Mouse (Mus musculus): ENCODE results near the gene Tekt5.

DNA sequence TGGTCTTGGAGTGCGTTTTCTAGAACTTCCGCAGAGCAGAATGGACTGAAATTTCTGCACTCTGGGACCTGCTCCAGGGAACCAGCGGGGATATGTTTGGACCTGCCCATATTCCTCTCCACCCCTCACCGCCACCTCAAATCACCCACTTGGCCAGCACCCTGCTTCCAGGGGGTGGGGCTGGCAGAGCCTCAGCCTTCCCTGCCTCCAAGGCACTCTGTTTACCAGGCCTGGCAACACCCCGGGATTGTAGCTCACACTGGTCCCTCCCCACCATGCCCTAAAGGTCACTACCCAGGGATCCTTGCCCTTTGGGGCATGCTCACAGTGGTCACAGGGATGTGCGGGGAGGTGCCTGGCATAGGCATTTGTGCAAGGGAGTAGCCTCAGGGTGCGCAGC, 47.7 kb downstream of the Tekt5 start:
- TF ChIP-seq CTCF (IDR thresholded peaks at IDR 0.05; ENCODE audit: low read depth) = no peak
- TF ChIP-seq EP300 (IDR thresholded peaks at IDR 0.05; ENCODE audit: low read depth) = no peak

Measured in heart, postnatal 0 days (tissue).